ENCODE assay signal across 12 mouse cellular contexts in genomic region chr6:115989032-115989431, GRCm38 (mm10). TPM values are rescaled to one million over a fixed set of nuclear protein-coding genes. Genes with fewer than 3 reads are reported as not detected.
A peak's percentile ranks its signal among the peaks of the same experiment; 100 is the strongest.
DNase-seq lines count a peak whose midpoint lies in the region; ATAC-seq and TF ChIP-seq lines count a peak whose summit lies in the region.
"Had no signal": no experiment of that assay in that cellular context is flagged by ENCODE, and none has a peak within 500 bp of the region (broad histone marks: within the 10 kb centered on the region; RNA-seq: fewer than 3 reads in every experiment).

No protein-coding gene starts in this region.

- no peaks in the 10 kb centered on the region for H3K9me3 ChIP-seq in forebrain, embryonic 14.5 days (replicated peaks; ENCODE audit: control insufficient read depth, low read length)
- H3K9me3 ChIP-seq in forebrain, embryonic 16.5 days (ENCODE audit: control insufficient read depth, low read length): no peaks in the 10 kb centered on the region
- H3K9me3 ChIP-seq in heart, embryonic 16.5 days (replicated peaks; ENCODE audit: control insufficient read depth, low read length): no peaks in the 10 kb centered on the region
- H3K9me3 ChIP-seq: hindbrain, embryonic 13.5 days had no signal

- H3K4me1 ChIP-seq in forebrain, embryonic 14.5 days (ENCODE audit: control insufficient read depth, insufficient read depth, low read length): peaks cover 8% of the 10 kb centered on the region; the same call in 1 of the 2 replicates
- H3K4me1 ChIP-seq in forebrain, embryonic 16.5 days (replicated peaks; ENCODE audit: control insufficient read depth, insufficient read depth, low read length): peaks cover 23% of the 10 kb centered on the region
- peaks cover 28% of the 10 kb centered on the region for H3K4me1 ChIP-seq in heart, embryonic 16.5 days (ENCODE audit: control insufficient read depth, insufficient read depth, low read length)

- H3K4me2 ChIP-seq in forebrain, embryonic 14.5 days (ENCODE audit: low read length): peak overlapping the region; percentile 18; the same call in 1 of the 2 replicates
- H3K4me2 ChIP-seq in forebrain, embryonic 16.5 days (ENCODE audit: low read length): no peak overlapping the region
- H3K4me2 ChIP-seq in heart, embryonic 16.5 days (ENCODE audit: low read depth, low read length): peak overlapping the region; percentile 68
- H3K4me2 ChIP-seq: hindbrain, embryonic 13.5 days; midbrain, embryonic 11.5 days had no signal

- no peak for DNase-seq in forebrain, embryonic 14.5 days (ENCODE audit: low spot score)
- no peak for DNase-seq in left cerebral cortex, adult 2 months (ENCODE audit: extremely low spot score in 1 of 2, low spot score in 2 of 2)
- no peak for DNase-seq in left cerebral cortex, adult 8-10 months (ENCODE audit: low spot score in 2 of 2)
- DNase-seq in B cell, adult 2 months: peak; percentile 45 to 58
- no peak for DNase-seq in ovary, adult 18-20 months (ENCODE audit: low spot score)
- no peak for DNase-seq in ovary, postnatal 14 days (ENCODE audit: low spot score)

- no peak overlapping the region for H3K27ac ChIP-seq in forebrain, embryonic 14.5 days (ENCODE audit: low read depth, low read length)
- no peak overlapping the region for H3K27ac ChIP-seq in forebrain, embryonic 16.5 days (ENCODE audit: low read length)
- H3K27ac ChIP-seq in left cerebral cortex, adult 2 months: peak overlapping the region; percentile 80
- peak overlapping the region; percentile 41; the same call in 1 of the 2 replicates for H3K27ac ChIP-seq in heart, embryonic 16.5 days (ENCODE audit: low read length)
- H3K27ac ChIP-seq: hindbrain, embryonic 13.5 days had no signal

- no peak for ATAC-seq in forebrain, embryonic 14.5 days
- ATAC-seq in forebrain, embryonic 16.5 days: no peak
- no peak for ATAC-seq in heart, embryonic 16.5 days (replicated peaks; ENCODE audit: extremely low read depth, insufficient read depth, low FRiP score)

- no peak for TF ChIP-seq CTCF in left cerebral cortex, adult 2 months (IDR thresholded peaks at IDR 0.05)

- H3K4me3 ChIP-seq in forebrain, embryonic 14.5 days (ENCODE audit: low read depth, low read length): no peak overlapping the region
- H3K4me3 ChIP-seq in forebrain, embryonic 16.5 days (replicated peaks; ENCODE audit: low read length): no peak overlapping the region
- no peak overlapping the region for H3K4me3 ChIP-seq in left cerebral cortex, adult 2 months
- peak overlapping the region; percentile 61 for H3K4me3 ChIP-seq in heart, embryonic 16.5 days (ENCODE audit: low read length)
- H3K4me3 ChIP-seq: hindbrain, embryonic 13.5 days had no signal

- 84% methylated on average over 5 of the region's 5 CpGs for WGBS in forebrain, embryonic 14.5 days
- 76% methylated on average over 5 of the region's 5 CpGs for WGBS in forebrain, embryonic 16.5 days
- 67% methylated on average over 5 of the region's 5 CpGs for WGBS in heart, embryonic 16.5 days

- no peaks in the 10 kb centered on the region for H3K36me3 ChIP-seq in forebrain, embryonic 14.5 days (ENCODE audit: control insufficient read depth, insufficient read depth, low read length)
- no peaks in the 10 kb centered on the region for H3K36me3 ChIP-seq in forebrain, embryonic 16.5 days (ENCODE audit: control insufficient read depth, insufficient read depth)
- H3K36me3 ChIP-seq in heart, embryonic 16.5 days (ENCODE audit: control insufficient read depth, insufficient read depth): no peaks in the 10 kb centered on the region
- H3K36me3 ChIP-seq: hindbrain, embryonic 13.5 days had no signal

- no peak overlapping the region for H3K9ac ChIP-seq in forebrain, embryonic 14.5 days (ENCODE audit: low read length)
- no peak overlapping the region for H3K9ac ChIP-seq in forebrain, embryonic 16.5 days (replicated peaks; ENCODE audit: low read depth, low read length)
- H3K9ac ChIP-seq in heart, embryonic 16.5 days (ENCODE audit: low read length): peak overlapping the region; percentile 75
- H3K9ac ChIP-seq: hindbrain, embryonic 13.5 days had no signal

- intact Hi-C loops in left cerebral cortex, adult 2 months (cut with DNase I): no loop called here

- peaks cover 22% of the 10 kb centered on the region for H3K27me3 ChIP-seq in forebrain, embryonic 14.5 days (replicated peaks; ENCODE audit: control insufficient read depth, insufficient read depth, low read length)
- H3K27me3 ChIP-seq in forebrain, embryonic 16.5 days (replicated peaks; ENCODE audit: control insufficient read depth, insufficient read depth, low read length): peaks cover 19% of the 10 kb centered on the region
- H3K27me3 ChIP-seq in heart, embryonic 16.5 days (ENCODE audit: control insufficient read depth, insufficient read depth, low read length): peaks cover 8% of the 10 kb centered on the region

RNA-seq across cellular contexts. Expression of gene Plxnd1, which starts 5.8 kb away (rescaled TPM):
- 15.3 and 19.6 TPM in 2 replicates for polyA plus RNA-seq in forebrain, embryonic 14.5 days (2014; fragmentation: Nextera tagmentation; extraction: Ambion mirVana)
- 19.4 and 19.8 TPM in 2 replicates for polyA plus RNA-seq in forebrain, embryonic 16.5 days (2015; fragmentation: Nextera tagmentation; extraction: Ambion mirVana)
- total RNA-seq in left cerebral cortex, adult 2 months (2021): 100 to 1,000 TPM; 127 to 131 TPM
- total RNA-seq in left cerebral cortex, adult 8-10 months (2022): 100 to 1,000 TPM in 1 of 4 experiments, 10 to 100 TPM in 3; 91.7 to 106 (median 98.0) TPM
- polyA plus RNA-seq in heart, embryonic 16.5 days (2015; fragmentation: Nextera tagmentation; extraction: Ambion mirVana): 46.0 and 49.6 TPM in 2 replicates

RNA-seq across cellular contexts. Expression of gene H1foo, which starts 44.3 kb away (rescaled TPM):
- polyA plus RNA-seq in forebrain, embryonic 14.5 days (2014; fragmentation: Nextera tagmentation; extraction: Ambion mirVana): not detected in 2 replicates
- polyA plus RNA-seq in forebrain, embryonic 16.5 days (2015; fragmentation: Nextera tagmentation; extraction: Ambion mirVana): not detected in 2 replicates
- not detected for total RNA-seq in left cerebral cortex, adult 2 months (2021)
- not detected for total RNA-seq in left cerebral cortex, adult 8-10 months (2022)
- not detected in 2 replicates for polyA plus RNA-seq in heart, embryonic 16.5 days (2015; fragmentation: Nextera tagmentation; extraction: Ambion mirVana)
- total RNA-seq: adrenal gland, postnatal 36 days; left cerebral cortex, postnatal 14 days had no signal
- polyA plus RNA-seq: hindbrain, embryonic 13.5 days; midbrain, embryonic 11.5 days had no signal

RNA-seq across cellular contexts. Expression of gene Rho, which starts 57.5 kb away (rescaled TPM):
- polyA plus RNA-seq in forebrain, embryonic 14.5 days (2014; fragmentation: Nextera tagmentation; extraction: Ambion mirVana): 0.19 and 0.30 TPM in 2 replicates
- 0.15 TPM in 1 of 2 replicates, not detected in the other for polyA plus RNA-seq in forebrain, embryonic 16.5 days (2015; fragmentation: Nextera tagmentation; extraction: Ambion mirVana)
- under 1 TPM; 0.56 to 0.79 TPM for total RNA-seq in left cerebral cortex, adult 2 months (2021)
- total RNA-seq in left cerebral cortex, adult 8-10 months (2022): under 1 TPM; 0.07 to 0.59 (median 0.24) TPM
- 0.16 TPM in 1 of 2 replicates, not detected in the other for polyA plus RNA-seq in heart, embryonic 16.5 days (2015; fragmentation: Nextera tagmentation; extraction: Ambion mirVana)
- polyA plus RNA-seq: midbrain, embryonic 11.5 days had no signal

Comparison
In these comparisons a context has a peak if more than half of its experiments do, and no peak if none do; other contexts are left out.
1. DNase-seq: peak in B cell, adult 2 months (2 of 2); none in forebrain, embryonic 14.5 days (single experiment), left cerebral cortex, adult 2 months (0 of 2), left cerebral cortex, adult 8-10 months (0 of 2), ovary, adult 18-20 months (single experiment) and ovary, postnatal 14 days (single experiment).
2. H3K27ac ChIP-seq: peak in left cerebral cortex, adult 2 months (single experiment) and heart, embryonic 16.5 days (single experiment); none in forebrain, embryonic 14.5 days (single experiment) and forebrain, embryonic 16.5 days (single experiment).